Comparison of ENCODE assay signal across 22 mouse cellular contexts in the genomic region with DNA sequence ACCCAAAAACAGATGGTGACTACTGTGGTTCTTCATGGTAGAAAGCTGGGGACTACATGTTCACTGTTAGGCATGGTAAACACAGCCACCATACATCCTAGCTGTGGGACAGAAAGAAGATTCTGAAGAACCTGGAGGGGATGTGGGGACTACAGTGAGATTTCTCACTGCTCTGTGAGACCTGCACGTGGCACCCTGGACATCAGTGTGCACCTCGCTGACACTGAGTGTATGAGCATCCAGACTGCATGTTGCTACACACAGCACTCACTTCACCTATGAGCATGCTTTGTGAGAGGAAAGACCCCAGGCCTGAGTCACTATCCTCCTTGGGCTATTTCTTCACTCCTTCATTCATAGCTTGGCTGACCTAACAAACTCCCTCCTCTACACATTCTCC. TPM values are rescaled to one million over a fixed set of nuclear protein-coding genes. Genes with fewer than 3 reads are reported as not detected.
DNase-seq lines count a peak whose midpoint lies in the region; ATAC-seq lines count a peak whose summit lies in the region.
"Had no signal": no experiment of that assay in that cellular context is flagged by ENCODE, and none has a peak within 500 bp of the region (broad histone marks: within the 10 kb centered on the region; RNA-seq: fewer than 3 reads in every experiment).

No protein-coding gene starts in this region.

- H3K4me1 ChIP-seq in megakaryocyte, embryonic 14.5 days, result no peaks in the 10 kb centered on the region
- H3K4me1 ChIP-seq: embryonic facial prominence, embryonic 12.5 days; forebrain, embryonic 10.5 days; forebrain, embryonic 12.5 days had no signal

- no peak for ATAC-seq in megakaryocyte, adult 5-6 weeks (ENCODE audit: poor library complexity, severe bottlenecking)
- ATAC-seq: forebrain, embryonic 14.5 days; forebrain, embryonic 16.5 days had no signal

- H3K27me3 ChIP-seq in megakaryocyte, embryonic 14.5 days (replicated peaks), result no peaks in the 10 kb centered on the region
- H3K27me3 ChIP-seq: embryonic facial prominence, embryonic 12.5 days had no signal

- peak; percentile 57 for DNase-seq in heart, adult 11 months
- no peak for DNase-seq in heart, postnatal 25 days (ENCODE audit: low spot score)
- DNase-seq: adrenal gland, adult 2 months; adrenal gland, postnatal 10 days; adrenal gland, postnatal 25 days; cerebellum, adult 11 months; cerebellum, adult 18-20 months; cerebellum, adult 8-10 months; cerebellum, adult 9-11 months; cerebellum, postnatal 14 days; cerebellum, postnatal 36 days; embryo, embryonic 11 days had no signal

- intact Hi-C loops in heart, postnatal 25 days (cut with DNase I), result no loop called here

- H3K4me3 ChIP-seq in megakaryocyte, embryonic 14.5 days (replicated peaks), result peak overlapping the region; percentile 8
- H3K4me3 ChIP-seq: embryonic facial prominence, embryonic 12.5 days; erythroblast, embryonic 14.5 days; forebrain, embryonic 10.5 days; forebrain, embryonic 12.5 days had no signal

- H3K36me3 ChIP-seq in megakaryocyte, embryonic 14.5 days (replicated peaks; ENCODE audit: low read length), result no peaks in the 10 kb centered on the region
- H3K36me3 ChIP-seq: embryonic facial prominence, embryonic 12.5 days; forebrain, embryonic 10.5 days; forebrain, embryonic 12.5 days had no signal

- peaks cover 20% of the 10 kb centered on the region; the same call in 1 of the 2 replicates for H3K9me3 ChIP-seq in megakaryocyte, embryonic 14.5 days
- H3K9me3 ChIP-seq: embryonic facial prominence, embryonic 12.5 days; forebrain, embryonic 10.5 days had no signal

RNA-seq across cellular contexts. Expression of a gene that starts 47.3 kb away (rescaled TPM):
- 1 to 10 TPM; 4.5 to 5.0 TPM for total RNA-seq in heart, postnatal 25 days (2021)
- not detected in 2 replicates for polyA plus RNA-seq in megakaryocyte, embryonic 14.5 days (2012; ENCODE audit: insufficient read depth, low replicate concordance)
- not detected in 2 replicates for total RNA-seq in megakaryocyte, adult 5-6 weeks (2015)
- not detected in 2 replicates for total RNA-seq in megakaryocyte, adult 5-6 weeks (2017)
- total RNA-seq: common myeloid progenitor, adult 5-6 weeks; MEL had no signal
- polyA plus RNA-seq: erythroblast, embryonic 14.5 days had no signal

Comparison
In these comparisons a context has a peak if more than half of its experiments do, and no peak if none do; other contexts are left out.
1. RNA of a gene that starts 47.3 kb away (total RNA-seq): 4.5 to 5.0 TPM in heart, postnatal 25 days; not detected in megakaryocyte, adult 5-6 weeks; every median in the first group is over 4 times any median in the second.